Mouse (Mus musculus): ENCODE measurements around the gene Pex11b.
A peak's percentile ranks its signal among the peaks of the same experiment; 100 is the strongest.
"Not testable (repeated sequence)": the region's sequence is repeated elsewhere in the genome, so short reads cannot be mapped to it uniquely, and the experiment has no call there.

The Pex11b gene

DNA sequence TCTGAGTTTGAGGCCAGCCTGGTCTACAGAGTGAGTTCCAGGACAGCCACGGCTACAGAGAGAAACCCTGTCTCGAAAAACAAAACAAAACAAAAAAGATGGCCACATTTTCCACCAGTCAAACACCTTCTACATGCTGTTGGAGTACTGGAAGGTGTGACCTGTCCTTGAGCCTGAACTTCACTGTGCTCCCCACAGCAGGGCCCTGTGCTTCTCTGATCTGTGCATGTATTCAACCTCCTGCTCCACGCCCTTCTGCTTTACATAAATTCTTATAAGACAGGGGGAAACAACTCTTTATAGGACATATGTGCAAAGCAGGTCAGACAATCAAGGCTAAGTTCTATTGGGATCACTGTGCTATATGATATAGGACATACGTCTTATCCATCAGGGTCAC lies 12.0 kb upstream of the Pex11b start:
- no peak for DNase-seq (ENCODE audit: low spot score)

DNA sequence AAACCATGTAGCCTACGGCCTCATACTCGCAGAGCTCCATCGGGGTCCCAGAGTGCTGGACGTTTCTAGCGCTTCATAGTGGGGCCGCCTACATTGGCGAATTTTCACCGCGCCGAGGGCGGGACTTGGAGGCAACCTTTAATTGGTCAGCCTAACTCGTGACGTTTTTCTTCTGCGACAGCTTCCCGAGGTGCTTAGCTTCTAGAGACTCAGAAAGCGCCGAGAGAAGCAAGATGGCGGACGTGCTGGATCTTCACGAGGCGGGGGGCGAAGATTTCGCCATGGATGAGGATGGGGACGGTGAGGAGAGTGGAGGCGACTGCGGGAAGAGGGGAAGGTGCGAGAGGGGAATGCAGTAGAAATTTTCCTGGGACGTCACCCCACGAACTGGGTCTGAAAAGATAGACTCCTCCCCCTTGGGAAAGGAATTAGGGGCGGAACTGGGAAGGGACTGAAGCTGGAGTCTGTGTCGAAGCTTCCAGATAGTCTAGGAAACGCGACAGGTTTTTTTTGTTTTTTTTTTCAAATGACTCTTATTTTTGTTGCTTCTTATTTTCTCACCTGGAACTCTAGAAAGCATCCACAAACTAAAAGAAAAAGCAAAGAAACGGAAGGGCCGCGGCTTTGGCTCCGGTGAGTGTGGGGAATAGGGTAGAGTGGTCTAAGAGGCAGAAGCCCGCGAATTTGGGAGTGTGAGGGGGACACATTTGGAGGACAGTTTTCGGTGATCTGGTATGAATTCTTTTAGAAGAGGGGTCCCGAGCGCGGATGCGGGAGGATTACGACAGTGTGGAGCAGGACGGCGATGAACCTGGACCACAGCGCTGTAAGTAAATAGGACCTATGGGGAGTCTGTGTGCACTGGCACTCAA lies 5.2 kb upstream of the Pex11b start, which contains the start of gene Rbm8a:
Gene Rbm8a (plus strand): TSS at position 205 of the 872 bp plus-strand sequence.
- DNase-seq (ENCODE audit: low spot score), result peak; percentile 100

DNA sequence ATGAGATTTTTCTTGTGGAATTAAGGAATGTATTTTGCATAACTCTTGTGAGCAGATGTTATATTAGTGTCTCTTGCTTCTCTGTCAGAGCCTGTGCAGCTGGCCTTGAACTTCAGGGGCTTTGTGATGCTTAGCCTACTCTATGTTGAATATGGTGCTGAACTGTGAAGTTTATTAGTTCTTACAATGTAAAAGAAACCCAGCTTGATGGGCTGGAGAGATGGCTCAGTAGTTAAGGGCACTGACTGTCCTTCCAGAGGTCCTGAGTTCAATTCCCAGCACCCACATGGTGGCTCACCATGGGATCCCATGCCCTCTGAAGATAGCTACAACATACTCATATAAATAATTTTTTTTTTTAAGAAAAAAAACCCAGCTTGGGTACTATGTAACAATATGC lies 3.1 kb upstream of the Pex11b start:
- DNase-seq (ENCODE audit: low spot score), result no peak

DNA sequence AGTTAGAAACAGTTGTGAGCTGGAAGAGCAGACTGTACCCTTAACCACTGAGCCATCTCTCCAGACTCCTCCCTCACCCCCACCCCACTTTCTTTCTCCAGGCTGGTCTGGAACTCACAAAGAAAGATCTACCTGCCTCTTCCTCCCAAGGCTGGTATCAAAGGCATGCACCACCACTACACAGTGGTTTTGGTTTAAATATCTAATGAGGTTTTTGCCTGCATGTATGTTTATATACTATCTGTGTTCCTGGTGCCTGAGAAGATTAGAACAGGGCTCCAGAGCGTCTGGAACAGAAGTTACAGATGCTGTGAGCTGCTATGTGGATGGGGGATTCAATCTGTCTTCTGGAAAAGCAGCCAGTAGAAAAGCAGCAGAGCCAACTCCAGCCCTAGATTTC lies 1.2 kb upstream of the Pex11b start:
- no peak for DNase-seq (ENCODE audit: low spot score)

DNA sequence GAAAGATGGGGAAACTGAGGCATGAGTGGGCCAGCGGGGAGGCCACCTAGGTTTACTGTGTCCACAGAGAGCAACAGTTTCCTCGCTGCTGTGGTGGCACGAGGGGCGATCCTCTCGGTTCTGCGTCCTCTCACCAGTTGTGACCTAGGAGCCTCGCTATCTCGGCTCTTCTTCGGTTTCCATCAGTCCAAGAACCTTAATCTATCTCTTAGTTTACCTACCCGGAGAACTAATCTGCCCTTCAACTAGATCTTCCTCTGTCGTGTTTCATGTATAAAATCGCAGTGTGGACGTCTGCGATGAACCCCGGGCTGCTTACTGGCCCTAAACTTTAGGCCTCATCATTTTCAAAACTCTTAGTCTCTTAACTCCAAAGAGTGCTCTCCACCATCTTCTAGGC lies 730 bp downstream of the Pex11b start:
- DNase-seq (ENCODE audit: low spot score), result no peak

DNA sequence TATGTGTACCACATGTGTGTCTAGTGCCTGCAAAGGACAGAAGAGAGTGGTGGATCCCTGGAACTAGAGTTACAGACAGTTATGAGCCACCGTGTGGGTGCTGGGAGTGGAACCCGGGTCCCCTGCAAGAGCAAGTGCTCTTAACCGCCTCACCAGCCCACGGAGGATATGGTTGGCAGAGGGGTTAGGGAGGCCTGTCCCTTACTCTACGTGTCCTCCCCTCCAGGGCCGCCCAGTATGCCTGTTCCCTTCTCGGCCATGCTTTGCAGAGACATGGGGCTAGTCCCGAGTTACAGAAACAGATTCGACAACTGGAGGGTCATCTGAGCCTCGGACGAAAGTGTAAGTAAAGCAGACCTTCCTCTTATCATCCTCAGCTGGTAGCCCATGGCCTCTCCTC lies 1.3 kb downstream of the Pex11b start:
- DNase-seq (ENCODE audit: low spot score), result no peak

DNA sequence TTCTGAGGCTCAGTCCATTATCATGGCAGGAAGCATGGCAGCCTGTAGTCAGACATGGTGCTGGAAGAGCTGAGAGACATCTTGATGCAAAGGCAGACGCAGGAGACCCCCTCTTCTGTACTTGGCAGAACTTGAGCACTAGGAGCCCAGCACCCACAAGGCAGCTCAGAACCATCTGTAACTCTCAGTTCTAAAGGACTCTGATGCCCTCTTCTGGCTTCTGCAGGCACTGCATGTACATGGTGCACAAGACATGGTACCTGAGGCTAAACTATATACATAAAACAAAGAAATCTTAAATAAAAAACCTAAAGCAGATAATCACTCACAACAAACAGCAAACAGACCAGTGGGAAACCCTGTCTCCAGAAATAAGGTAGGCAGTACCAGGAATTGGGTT lies 4.0 kb downstream of the Pex11b start:
- DNase-seq (ENCODE audit: low spot score), result peak; percentile 61

DNA sequence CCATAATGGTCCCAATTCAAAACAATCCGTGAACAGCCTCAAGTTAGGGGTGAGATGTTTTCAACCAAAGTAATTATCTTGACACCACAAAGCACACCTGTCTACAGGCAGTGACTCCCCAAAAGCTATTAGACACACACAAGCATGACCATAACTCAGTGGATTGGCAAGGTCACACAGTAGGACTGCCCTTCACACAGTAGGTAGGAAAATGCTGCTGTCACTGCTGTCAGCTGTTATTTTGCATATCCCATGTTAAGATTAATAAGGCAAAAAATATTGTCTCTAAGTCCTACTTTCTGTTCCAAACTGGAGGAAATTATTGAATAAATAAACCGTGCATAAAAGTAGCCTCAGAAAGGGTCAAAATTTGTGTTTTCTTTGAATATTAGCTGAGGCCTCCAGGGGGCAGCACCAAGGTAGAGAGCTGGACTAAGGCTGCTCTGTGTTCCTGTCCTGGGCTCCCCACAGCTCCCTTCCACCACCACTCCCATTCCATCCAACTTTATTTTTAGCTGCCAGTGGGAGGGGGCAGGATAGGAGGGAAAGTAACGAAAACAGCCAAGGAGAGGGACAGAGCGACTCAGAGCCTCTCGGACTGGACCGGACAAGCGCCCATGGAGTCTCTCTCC lies 10.0 kb downstream of the Pex11b start, which contains the start of gene Itga10:
Gene Itga10 (plus strand): TSS at position 567 of the 632 bp plus-strand sequence.
- peak; percentile 60 for DNase-seq (ENCODE audit: low spot score)

DNA sequence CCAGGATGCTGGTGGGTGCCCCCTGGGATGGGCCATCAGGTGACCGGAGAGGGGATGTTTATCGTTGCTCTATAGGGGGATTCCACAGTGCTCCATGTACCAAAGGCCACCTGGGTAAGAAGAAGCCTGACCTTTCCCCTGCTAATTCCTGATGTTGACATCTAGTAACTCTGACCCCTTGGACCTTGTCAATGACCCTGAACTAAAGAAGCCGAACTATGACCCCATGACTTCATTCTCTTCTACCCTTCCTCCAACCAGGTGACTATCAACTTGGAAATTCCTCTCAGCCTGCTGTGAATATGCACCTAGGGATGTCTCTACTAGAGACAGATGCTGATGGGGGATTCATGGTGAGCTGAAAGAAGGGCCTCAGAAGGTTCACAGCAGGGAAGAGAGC lies 12.2 kb downstream of the Pex11b start:
- no peak for DNase-seq (ENCODE audit: low spot score)

DNA sequence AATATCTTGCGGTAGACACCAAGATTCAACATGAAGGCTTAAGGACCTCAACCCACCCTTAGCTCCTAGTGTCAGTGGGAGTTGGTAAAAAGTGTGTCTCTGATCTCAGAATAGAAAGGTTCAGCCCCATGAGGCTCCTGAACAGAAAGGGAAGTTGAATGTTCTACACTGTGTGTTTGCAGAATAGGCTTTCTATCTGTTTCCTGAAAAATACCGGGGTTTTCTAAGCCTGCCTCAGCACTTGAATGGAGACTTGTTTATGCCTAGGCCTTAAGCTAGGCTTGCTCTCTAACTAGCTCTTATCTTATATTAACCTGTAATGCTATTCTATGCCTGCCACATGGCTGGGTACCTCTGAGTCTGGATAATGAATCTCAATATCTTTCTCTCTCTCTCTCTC lies 25.7 kb downstream of the Pex11b start:
- no peak for DNase-seq (ENCODE audit: low spot score)

DNA sequence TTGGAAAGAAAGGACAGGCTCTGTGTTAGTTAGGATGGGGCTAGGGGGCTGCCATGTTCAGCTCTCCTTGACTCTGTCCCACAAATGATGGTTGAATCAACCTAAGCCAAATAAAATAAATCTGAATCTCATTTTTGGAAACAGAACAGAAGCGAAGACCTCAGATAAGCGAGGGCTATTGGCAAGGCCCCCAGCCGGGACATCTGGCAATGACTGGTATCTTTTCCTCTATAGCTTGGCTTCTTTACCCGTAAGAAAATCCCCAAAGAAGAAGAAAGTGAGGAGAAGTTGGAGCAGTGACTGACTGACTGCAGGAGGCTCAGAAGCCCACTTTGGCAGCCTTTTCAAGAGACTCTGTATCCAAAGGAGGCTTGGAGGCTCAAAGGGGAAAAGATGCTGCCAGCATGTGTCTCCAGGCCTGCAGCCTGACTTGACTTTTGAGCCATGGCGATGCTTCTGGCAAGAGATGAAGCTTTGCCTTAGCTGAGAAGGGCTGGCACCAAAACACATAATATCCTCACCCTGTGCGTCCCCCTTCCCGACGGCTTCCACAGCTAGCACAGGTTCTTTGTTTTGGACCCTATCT lies 27.6 kb downstream of the Pex11b start:
- no peak for DNase-seq (ENCODE audit: low spot score)

DNA sequence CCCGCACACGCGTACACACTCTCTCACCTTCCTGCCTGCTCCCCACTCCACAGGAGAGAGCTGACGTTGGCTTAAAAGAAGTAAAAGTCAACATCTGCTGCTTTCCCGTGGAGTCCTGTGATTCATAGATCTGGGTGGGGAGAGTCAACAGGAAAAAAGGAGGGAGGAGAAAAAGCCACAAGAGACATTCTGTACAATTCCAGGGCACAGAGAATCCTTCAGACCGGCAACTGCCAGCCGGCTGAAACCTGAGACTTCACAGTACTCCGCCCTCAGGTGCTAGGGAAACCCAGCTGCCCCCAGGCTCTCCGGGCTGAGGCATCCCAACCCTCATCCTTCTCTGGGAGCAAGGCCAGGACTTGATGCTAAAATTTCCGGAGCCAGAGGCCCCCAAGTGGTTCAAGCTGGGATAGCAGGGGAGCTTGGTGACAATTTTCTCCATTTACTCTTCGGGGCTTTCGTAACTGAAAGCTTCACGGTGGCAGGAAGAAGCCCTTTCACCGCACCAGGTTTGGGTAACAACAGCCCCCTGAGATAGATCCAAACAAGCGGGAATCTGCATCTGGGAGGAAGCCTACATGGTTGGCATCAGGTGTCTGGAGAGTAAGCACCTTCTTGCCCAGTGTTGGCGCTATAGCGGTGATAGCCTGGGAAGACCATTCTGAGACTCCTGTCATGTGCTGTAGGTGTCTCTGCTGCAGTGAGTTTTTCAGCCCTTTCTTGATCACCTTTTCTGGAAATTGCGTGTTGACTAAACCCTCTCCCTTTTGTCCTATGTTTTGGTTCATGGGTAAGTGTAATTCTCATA lies 28.5 kb downstream of the Pex11b start:
- peak; percentile 95 for DNase-seq (ENCODE audit: low spot score)

DNA sequence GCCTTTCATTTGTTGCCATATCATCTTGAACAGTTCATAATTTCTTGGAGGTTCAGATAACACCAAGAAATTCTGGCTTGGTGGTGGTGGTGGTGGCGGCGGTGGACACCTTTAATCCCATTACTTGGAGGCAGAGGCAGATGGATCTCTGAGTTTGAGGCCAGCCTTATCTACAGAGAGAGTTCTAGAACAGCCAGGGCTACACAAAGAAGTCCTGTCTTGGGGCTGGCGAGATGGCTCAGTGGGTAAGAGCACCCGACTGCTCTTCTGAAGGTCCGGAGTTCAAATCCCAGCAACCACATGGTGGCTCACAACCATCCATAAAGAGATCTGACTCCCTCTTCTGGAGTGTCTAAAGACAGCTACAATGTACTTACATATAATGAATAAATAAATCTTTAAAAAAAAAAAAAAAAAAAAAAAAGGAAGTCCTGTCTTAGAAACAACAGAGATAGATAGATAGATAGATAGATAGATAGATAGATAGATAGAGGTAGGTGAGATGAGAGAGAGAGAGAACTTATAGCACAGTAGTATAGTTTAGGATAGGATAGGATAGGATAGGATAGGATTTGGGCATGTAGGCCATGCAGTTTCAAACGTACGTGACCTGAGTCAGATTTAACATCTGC lies 30.7 kb downstream of the Pex11b start:
- not testable (repeated sequence) for DNase-seq (ENCODE audit: low spot score)

DNA sequence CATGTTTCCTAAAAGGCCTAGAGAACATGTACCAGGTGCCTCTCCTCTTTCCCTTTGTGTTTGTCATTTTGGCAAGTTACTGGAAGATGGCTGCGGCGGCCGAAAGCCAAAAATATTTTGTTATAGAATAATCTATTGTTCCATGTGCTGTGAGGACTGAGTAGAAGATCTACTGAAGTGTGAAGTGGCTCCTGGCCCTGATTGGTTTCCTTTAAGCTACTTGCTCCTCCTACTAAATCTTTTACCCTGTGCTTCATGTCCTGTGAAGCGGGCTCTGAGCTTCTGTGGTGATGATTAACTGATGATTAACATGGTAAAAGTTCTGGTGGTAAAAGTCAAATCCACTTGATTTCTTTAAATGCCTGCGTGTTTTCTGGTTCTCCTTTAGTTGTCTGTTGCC lies 31.7 kb downstream of the Pex11b start:
- no peak for DNase-seq (ENCODE audit: low spot score)

DNA sequence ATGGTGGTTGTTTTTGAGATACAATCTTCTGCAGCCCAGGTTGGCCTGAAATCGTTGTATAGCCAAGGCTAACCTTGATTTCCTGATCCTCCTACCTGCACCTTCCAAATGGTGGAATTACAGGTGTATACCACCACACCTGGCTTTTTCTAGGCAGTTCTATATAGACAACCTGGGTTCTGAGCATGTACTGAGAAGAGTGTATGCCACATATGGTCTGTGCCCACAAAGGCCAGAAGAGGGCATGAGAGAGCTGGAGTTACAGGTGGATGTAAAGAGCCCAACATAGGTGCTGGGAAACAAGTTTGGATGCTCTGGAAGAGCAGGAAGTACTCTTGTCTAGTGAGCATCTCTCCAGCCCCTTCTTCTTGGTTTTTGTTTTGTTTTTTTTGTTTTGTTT lies 32.1 kb downstream of the Pex11b start:
- DNase-seq (ENCODE audit: low spot score), result peak; percentile 27

DNA sequence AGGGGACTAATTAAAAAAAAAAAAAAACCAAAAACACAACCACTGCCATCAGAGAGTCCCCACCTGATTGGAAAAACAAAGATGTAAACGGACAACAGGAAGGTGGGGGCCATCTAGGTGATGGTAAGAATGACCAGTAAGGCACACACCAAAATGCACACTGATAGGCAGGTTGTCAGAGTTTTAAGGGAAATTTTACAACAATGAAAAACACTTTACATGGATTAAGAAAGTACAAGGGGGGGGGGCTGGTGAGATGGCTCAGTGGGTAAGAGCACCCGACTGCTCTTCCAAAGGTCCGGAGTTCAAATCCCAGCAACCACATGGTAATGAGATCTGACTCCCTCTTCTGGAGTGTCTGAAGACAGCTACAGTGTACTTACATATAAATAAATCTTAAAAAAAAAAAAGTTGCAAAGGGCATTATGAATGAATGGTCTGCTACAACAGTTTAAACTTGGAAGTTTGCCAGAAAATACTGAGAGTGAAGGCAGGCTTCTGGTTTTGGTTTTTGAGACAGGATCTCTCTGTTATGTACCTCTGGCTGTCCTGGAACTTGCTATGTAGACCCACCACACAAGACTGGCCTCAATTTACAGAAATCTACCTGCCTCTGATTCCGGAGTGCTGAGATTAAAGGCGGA lies 33.4 kb downstream of the Pex11b start:
- no peak for DNase-seq (ENCODE audit: low spot score)

DNA sequence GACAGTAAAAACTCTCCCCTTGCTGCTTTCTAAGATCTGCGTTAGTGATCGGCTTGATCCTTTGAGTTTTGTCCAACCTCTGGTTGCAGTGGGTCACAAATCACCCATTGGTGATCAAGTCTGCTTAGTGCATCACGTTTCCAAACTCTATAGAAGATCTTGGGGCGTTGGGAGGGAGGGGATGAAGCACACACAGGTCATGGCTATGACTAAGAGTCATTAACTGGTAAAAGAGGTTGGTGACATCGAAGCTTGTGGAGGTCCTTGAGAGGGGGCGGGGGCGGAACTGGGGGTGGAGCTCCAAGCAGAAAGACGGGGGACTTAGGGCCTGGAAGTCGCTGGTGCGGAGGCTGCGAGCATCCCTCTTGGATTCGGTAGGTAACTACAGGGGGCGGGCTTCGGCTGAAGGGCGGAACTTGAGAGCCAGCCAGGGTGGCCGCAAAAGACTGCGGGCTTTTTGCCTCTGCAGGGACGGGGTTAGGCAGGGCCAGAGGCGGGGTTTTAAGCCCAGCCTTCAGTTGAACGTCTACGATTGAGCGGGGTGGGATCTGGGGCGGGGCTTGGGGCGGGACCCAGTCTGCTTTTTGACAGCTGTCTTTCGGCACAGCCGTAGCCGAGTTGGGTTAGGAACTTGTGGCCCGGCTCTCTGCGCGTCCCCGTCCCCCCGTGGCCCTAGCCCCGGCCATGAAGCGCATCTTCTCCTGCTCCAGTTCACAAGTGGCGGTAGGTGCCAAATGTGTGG lies 34.7 kb downstream of the Pex11b start, which contains the start of gene Ankrd35:
Gene Ankrd35 (plus strand): TSS at position 405 of the 742 bp plus-strand sequence.
- DNase-seq (ENCODE audit: low spot score), result peak; percentile 63

DNA sequence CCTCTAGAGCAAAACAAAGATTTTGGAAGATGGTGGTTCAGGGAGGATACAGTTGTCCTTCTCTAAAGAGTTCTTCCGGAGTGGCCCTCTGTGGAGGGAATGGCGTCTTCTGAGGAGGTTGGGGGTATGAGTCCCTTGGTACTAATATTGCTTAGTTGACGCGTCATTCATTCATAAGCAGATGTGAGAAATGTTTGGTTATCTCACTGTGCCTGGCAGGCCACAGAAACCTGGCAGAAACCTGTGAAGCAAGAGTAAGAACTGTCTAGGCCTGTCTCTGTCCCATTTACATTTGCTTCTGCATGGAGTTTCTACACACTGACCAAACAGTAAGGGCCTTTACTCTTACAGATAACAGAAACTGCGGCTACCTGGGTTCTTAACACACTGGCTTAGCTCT lies 36.3 kb downstream of the Pex11b start:
- no peak for DNase-seq (ENCODE audit: low spot score)

DNA sequence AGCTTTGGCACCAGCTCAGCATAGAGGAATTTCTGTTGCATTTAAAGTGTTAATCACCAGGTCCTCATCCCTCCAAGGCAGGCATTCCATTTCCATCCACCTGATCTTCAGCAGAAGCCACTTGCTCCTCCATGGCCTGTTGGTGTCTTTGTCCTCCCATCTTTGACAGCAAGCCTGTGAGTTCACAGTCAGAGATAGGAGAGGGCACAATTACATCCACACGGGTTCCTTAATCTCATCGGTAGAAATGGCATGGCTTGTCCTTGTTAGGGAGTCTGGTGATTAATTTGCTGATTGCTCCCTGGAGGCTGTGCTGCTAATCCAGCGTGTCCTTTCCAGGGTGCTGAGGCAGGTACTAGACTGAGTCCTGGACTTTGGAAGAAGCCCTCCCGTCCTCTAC lies 38.3 kb downstream of the Pex11b start:
- no peak for DNase-seq (ENCODE audit: low spot score)

DNA sequence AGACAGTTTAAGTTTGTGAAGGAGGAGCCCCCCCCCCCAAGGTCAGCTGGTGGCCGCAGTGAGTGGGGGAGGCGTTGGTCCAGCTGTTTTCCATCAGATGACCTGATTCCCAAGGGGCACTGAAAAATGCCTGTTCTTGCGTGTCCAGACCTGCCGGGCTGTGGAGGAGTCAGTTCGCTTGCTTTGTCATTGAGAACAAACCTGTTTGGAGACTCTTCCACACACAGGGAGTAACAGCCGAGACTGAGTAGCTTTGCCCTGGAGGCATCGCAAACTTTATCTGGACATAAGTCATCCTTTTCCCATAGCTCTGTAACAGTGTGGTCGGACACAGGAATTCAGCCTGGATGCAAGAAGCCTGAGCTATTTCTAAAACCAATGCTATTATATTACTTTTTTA lies 39.3 kb downstream of the Pex11b start:
- DNase-seq (ENCODE audit: low spot score), result no peak

Data from retina, embryonic 14.5 days (tissue).